Mouse (Mus musculus) common myeloid progenitor, adult 5-6 weeks (primary cell): ENCODE measurements around the gene Cnn2. TPM values are rescaled to one million over a fixed set of nuclear protein-coding genes. Genes with fewer than 3 reads are reported as not detected.
A peak's percentile ranks its signal among the peaks of the same experiment; 100 is the strongest.

Experiments used
- ATAC-seq: replicated peaks from 2 replicates; pipeline ENCODE4 v1.8.0; 2016; ENCODE audit warnings: low read depth, mild to moderate bottlenecking, moderate TSS enrichment, inconsistent platforms; ENCODE audit not compliant: poor library complexity, severe bottlenecking
- total RNA-seq: library from RNA; stranded (forward); fragments of 200-1000, 187-1606 nt; gene quantifications from 2 replicates; pipeline ENCODE4 v1.2.3, GENCODE M21; 2017

Gene Cnn2
- total RNA-seq, 1 experiment from 2014 or later = 72.9 TPM

DNA sequence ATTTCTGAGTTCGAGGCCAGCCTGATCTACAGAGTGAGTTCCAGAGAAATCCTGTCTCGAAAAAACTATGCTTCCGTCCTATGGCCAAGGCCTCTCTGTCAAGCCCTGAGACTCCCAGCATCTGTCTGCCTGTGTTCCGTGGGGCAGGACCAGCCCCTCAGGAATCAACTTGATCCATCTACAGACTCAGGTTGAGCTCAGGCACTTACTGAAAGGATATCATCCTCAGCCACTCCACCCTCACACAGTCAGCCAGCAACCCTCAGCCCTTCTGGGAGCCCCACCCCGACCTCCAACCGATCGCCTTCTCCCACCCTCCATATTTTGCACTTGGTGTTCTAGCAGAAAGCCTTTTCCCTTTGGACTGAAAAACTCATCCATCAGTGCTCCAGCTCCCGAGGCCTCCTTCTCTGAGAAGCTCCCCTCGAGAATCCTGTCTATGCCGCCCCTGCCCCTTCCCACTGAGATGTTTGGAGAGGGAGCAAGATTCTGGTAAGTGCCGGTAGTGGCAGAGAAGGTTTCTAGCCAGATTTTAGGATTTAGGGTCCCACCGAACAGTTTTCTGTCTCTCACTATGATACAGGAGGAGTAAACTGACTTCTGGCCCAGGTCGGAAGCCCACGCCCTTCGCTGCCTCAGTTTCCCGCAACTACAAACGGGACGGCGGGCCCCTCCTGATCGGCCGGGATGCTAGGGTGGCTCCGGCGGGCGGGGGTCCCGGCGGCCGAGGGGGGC is 446 bp upstream of the Cnn2 start:
- ATAC-seq = no peak

DNA sequence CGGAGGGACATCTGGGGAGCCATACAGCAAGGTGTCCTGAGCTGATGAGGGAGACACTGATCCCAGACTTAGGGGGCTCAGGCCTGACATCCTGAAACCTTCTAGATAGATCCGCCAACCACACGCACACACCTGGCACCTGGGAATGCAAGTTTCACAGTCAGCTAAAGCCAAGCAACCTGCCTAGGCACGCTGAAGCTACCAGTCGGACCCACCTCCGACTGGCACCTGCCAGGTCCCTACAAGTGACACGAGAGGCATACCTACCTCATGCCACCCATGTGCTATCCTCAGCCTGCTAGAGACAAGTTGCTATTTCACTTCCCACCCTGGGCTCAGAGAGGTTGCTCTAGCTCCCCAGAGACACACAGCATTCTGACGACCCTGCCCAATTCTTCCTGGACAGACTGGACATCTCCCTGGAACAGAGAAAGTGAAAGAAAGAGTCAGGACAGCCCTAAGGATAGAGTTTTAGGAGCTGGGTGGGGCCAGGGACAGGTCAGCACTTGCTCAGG is 945 bp downstream of the Cnn2 start:
- ATAC-seq = no peak

DNA sequence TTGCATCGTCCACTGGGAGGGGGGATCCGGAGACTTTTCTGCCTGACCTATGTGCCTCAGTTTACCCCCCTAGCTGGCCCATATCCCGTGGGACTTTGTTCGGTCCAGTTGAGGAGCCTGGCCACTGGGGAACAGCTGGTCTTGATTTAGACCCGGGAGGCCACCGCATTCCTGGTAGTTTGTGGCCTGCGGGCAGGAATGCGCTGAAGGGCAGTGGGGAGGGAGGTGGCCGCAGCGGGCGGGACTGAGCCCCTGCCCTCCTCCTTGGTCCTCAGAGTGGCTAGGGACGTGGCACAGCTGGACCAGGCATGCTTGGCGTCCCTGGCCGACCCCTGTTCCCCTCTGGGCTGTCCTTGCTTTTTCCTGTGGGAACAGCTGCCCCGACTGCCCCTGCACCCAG is 1.5 kb downstream of the Cnn2 start:
- no peak for ATAC-seq

DNA sequence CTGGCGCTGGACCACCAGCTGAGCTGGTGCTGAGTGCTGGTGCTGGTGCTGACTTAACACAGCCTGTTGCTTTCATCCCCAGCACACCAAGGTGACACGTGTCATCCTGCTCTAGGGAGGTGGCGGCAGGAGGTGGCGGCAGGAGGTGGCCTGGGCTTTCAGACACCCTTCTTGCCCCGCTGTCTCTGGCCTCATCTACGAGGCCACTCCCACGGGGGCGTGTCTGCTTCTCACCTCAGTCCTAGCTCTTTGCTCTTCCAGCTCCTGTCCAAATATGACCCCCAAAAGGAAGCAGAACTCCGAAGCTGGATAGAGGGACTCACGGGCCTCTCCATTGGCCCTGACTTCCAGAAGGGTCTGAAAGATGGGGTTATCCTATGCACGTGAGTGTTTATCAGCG is 2.7 kb downstream of the Cnn2 start:
- ATAC-seq = no peak

GRCm38 (mm10) chr10:79991548-79991947 is 3.2 kb downstream of the Cnn2 start:
- ATAC-seq = no peak

- ATAC-seq = peak; percentile 37
Observed at GRCm38 (mm10) chr10:79994397-79995115, 6.2 kb downstream of the Cnn2 start.

DNA sequence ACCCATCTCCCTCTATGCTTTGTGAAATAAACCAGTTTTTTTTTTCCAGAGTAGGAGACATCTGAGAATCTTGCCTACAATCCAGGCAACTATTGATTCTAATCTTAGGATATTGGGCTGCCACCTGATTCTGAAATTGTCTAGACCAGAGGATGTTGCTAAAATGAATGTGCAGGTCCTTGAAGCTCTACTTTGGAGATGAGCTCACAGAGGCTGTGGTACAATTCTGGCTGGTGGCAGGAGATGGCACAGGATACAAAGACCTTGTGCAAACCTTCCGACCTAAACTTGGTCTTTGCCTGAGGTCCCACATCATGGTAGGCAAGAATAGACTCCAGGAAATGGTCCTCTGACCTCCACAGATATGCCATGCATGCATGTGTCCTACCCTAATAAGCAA is 7.3 kb downstream of the Cnn2 start:
- no peak for ATAC-seq

DNA sequence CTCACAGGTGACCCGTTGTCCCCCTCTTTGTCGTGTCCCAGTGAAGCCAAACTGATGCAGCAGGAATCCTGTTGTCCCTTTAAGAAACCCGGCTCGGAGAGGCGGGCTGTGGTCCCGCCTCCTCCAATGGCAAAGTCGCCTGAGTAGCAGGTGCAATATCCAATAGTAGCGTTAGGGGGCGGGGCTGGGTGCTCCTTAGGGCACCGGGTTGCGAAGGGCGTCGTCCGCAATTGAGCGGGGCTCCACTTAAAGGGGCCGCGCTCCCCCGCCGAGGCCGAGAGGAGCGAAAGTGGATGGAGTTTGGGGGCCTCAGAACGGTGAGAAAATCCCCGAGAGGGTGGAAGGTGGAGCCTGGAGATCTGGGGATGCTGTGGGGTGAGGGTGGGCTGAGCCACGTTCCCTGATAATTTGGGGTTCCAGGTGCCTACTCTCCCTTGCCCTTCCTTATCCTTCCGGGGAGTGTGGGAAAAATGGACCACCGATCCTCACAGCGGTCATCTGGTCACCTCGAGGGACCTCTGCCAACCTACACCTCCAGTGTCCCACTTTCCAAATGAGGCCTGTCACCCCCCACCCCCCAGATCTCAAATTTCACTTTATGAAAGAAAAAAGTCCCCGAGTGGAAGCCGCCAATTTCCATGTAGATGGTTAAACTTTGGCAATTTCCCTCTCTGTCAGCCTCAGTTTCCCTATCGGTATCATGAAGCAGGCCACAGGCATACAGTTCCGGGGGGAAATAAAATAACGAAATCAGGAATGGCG is 8.1 kb downstream of the Cnn2 start, which contains the start of gene Abca7:
TSS of gene Abca7 (plus strand) at position 223 of the 762 bp plus-strand sequence.
- ATAC-seq = peak; percentile 83

DNA sequence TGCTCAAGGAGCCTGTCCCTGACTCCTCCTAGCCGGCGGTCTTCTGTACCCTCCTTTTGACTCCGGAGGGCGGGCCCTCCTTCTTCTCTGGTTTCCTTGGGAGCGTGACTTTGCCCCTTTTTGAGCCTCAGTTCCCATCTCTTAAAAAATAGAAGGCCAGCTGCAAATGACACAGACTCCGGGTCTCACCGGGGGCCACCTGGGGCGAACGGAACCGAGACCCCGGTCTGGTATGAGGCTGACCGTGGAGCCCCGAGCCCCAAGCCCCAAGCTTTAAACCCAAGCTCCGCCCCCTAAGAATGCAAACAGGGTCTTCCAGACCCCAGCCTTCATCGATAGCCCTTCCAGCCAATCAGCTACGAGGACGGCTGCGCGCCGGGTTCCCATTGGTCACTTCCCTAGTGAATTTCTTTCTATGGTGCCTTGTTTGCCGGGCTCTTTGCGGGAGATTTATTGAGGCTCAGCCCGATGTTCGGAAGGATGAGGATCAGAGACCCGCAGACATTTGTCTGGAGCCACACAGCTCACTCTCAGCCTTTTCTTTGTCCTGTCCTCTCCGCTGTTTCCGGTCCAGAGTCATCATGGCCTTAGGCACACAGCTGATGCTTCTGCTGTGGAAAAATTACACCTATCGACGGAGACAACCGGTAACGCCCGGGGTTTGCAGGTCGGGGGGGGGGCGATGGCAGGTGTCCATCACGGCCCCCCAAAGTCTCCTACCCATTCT is 8.8 kb downstream of the Cnn2 start:
- peak; percentile 57 for ATAC-seq

DNA sequence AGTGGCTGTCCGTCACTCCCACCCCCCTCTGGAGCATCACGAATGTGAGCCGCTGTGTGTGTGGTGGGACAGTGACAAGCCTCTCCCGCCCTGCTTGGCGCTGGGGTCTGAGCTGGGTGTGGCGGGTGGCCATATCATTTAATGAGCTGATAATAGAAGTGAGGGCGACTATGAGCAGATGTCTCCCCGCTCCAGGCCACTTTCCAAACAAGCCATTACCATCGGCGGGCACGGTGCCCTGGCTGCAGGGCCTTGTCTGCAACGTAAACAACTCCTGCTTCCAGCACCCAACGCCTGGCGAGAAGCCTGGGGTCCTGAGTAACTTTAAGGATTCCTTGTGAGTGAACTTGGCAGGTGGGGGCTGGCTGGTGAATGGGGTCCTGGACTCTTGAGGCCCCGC is 9.4 kb downstream of the Cnn2 start:
- ATAC-seq = no peak

DNA sequence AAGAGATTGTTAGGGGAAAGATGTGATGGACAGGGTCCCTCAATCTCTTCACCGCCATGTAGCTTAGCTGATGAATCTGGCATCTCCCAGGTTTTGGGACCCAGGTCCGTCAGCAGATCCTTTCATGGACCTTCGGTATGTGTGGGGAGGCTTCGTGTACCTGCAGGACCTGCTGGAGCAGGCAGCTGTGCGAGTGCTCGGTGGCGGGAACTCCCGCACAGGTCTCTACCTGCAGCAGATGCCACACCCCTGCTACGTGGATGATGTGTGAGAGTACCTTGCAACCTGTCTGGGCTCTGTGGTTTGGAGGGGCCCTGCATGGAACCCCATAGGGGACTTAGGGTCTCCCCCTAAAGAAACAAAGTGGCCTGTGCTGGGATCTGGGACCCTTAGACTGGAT is 13.6 kb downstream of the Cnn2 start:
- ATAC-seq = no peak

DNA sequence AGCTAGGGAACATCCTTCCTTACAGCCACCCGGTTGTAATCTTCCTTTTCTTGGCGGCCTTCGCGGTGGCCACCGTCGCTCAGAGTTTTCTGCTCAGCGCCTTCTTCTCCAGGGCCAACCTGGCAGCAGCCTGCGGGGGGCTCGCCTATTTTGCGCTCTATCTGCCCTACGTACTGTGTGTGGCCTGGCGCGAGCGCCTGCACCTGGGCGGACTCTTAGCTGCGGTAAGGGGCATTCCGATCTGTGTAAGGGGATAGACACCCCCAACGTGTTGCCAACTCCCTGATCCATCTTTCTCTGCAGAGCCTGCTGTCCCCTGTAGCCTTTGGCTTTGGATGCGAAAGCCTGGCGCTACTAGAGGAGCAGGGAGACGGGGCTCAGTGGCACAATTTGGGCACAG is 14.4 kb downstream of the Cnn2 start:
- ATAC-seq = no peak

GRCm38 (mm10) chr10:80003374-80004232 is 15.2 kb downstream of the Cnn2 start:
- ATAC-seq = peak; percentile 68

GRCm38 (mm10) chr10:80004233-80004705 is 15.9 kb downstream of the Cnn2 start:
- no peak for ATAC-seq

DNA sequence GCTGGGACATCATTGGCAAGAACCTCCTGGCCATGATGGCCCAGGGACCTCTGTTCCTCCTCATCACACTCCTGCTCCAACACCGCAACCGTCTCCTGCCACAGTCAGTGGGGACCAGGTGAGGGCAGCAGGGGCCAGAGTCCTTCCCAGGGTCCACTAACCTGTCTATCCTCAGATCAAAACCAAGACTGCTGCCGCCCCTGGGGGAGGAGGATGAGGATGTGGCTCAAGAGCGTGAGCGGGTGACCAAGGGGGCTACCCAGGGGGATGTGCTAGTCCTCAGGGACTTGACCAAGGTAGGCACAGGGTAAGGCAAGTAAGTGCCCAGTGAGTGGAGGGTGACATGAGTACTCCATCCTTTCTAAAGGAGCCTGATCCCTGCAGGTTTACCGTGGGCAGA is 23.4 kb downstream of the Cnn2 start:
- ATAC-seq = no peak

DNA sequence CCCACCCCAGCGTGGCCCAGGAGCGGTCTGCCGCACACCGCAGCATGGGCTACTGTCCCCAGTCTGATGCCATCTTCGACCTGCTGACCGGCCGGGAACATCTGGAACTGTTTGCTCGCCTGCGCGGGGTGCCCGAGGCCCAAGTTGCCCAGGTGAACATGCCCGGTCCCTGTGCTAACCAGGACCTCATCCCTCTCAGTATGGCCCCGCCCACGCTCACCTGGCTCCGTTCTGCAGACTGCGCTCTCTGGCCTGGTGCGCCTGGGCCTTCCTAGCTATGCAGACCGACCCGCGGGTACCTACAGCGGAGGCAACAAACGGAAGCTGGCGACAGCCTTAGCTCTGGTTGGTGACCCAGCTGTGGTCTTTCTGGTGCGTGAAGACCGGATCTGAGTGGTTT is 25.2 kb downstream of the Cnn2 start:
- no peak for ATAC-seq

- no peak for ATAC-seq
Observed at GRCm38 (mm10) chr10:80014484-80015290, 26.3 kb downstream of the Cnn2 start.

DNA sequence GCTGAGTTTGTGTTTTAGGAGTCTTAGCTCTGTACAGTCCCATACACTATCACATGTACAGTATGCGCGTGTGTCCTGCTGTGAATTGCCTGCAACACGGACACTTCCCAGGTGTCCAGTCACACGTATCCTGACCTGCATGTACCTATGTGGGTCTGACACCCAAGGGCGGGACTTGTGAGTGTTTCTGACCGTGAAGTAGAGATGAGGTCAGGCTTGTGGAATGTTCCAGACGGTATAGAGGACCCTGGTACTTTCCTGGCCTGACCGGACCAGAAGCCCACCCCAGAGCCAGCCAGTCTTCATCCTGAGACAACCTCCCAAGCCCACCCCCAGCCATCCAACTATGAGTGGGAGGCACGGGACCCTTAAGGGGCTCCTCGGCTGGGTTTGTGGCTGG is 27.2 kb downstream of the Cnn2 start:
- ATAC-seq = no peak
